Mouse (Mus musculus): ENCODE results near the gene Ep400. TPM values are rescaled to one million over a fixed set of nuclear protein-coding genes. Genes with fewer than 3 reads are reported as not detected.

The Ep400 gene
- total and polyA plus RNA-seq, 2 experiments from 2014 or later: 38.5 to 67.2 TPM

- TF ChIP-seq CTCF (IDR thresholded peaks at IDR 0.05): no peak
- DNase-seq (ENCODE audit: low spot score) (no peak), ATAC-seq (ENCODE audit: low FRiP score) (peak; percentile 55; the same call in 1 of the 2 replicates)
- H3K9ac ChIP-seq (replicated peaks; ENCODE audit: low read length, poor library complexity, severe bottlenecking): peak overlapping the region; percentile 72
- H3K4me1 ChIP-seq (ENCODE audit: insufficient read depth, low read length): no peaks in the 10 kb centered on the region; the same call in 1 of the 2 replicates
- 57% methylated on average over 10 of the region's 10 CpGs for WGBS
- peak overlapping the region; percentile 74 for H3K4me3 ChIP-seq (ENCODE audit: low read depth, low read length)
- no peaks in the 10 kb centered on the region for H3K9me3 ChIP-seq (ENCODE audit: low read length)
- no peaks in the 10 kb centered on the region for H3K27me3 ChIP-seq (ENCODE audit: insufficient read depth, low read length)
- no peak overlapping the region for H3K27ac ChIP-seq (ENCODE audit: low read depth, low read length)
- H3K4me2 ChIP-seq (ENCODE audit: low read depth, low read length, poor library complexity, severe bottlenecking): peak overlapping the region; percentile 91
- peaks cover 19% of the 10 kb centered on the region for H3K36me3 ChIP-seq (ENCODE audit: insufficient read depth, low read length)
Observed at GRCm38 (mm10) chr5:110780761-110781528, 10.4 kb upstream of the Ep400 start.

- no peak for TF ChIP-seq CTCF (IDR thresholded peaks at IDR 0.05)
- Histone ChIP-seq H3K36me3 (ENCODE audit: insufficient read depth, low read length) (peaks cover 17% of the 10 kb centered on the region), H3K4me3 (ENCODE audit: low read depth, low read length) (peak within 1 kb of the TSS; percentile 74), H3K9me3 (ENCODE audit: low read length) (no peaks in the 10 kb centered on the region), H3K9ac (replicated peaks; ENCODE audit: low read length, poor library complexity, severe bottlenecking) (peak within 1 kb of the TSS; percentile 72), H3K27ac (ENCODE audit: low read depth, low read length) (no peak within 1 kb of the TSS), H3K27me3 (ENCODE audit: insufficient read depth, low read length) (no peaks in the 10 kb centered on the region), H3K4me2 (ENCODE audit: low read depth, low read length, poor library complexity, severe bottlenecking) (peak within 1 kb of the TSS; percentile 91), H3K4me1 (ENCODE audit: insufficient read depth, low read length) (no peaks in the 10 kb centered on the region; the same call in 1 of the 2 replicates)
- ATAC-seq (ENCODE audit: low FRiP score) (peak; percentile 83), DNase-seq (ENCODE audit: low spot score) (peak; percentile 93)
- WGBS: under 1% methylated on average over 57 of the region's 57 CpGs
Observed at GRCm38 (mm10) chr5:110779998-110780760, 9.7 kb upstream of the Ep400 start, which contains the start of gene Pus1. Pus1 (minus strand) TSS chr5:110780659.

GRCm38 (mm10) chr5:110779276-110779997 is 8.9 kb upstream of the Ep400 start:
- Histone ChIP-seq H3K36me3 (ENCODE audit: insufficient read depth, low read length) (peaks cover 21% of the 10 kb centered on the region), H3K4me2 (ENCODE audit: low read depth, low read length, poor library complexity, severe bottlenecking) (peak overlapping the region; percentile 91), H3K4me1 (ENCODE audit: insufficient read depth, low read length) (no peaks in the 10 kb centered on the region; the same call in 1 of the 2 replicates), H3K9ac (replicated peaks; ENCODE audit: low read length, poor library complexity, severe bottlenecking) (peak overlapping the region; percentile 72), H3K27me3 (ENCODE audit: insufficient read depth, low read length) (no peaks in the 10 kb centered on the region), H3K4me3 (ENCODE audit: low read depth, low read length) (peak overlapping the region; percentile 74), H3K9me3 (ENCODE audit: low read length) (no peaks in the 10 kb centered on the region), H3K27ac (ENCODE audit: low read depth, low read length) (no peak overlapping the region)
- no peak for TF ChIP-seq CTCF (IDR thresholded peaks at IDR 0.05)
- DNase-seq (ENCODE audit: low spot score): no peak
- 24% methylated on average over 15 of the region's 15 CpGs for WGBS
- no peak for ATAC-seq (ENCODE audit: low FRiP score)

GRCm38 (mm10) chr5:110778263-110778662 is 7.7 kb upstream of the Ep400 start:
- H3K4me1 ChIP-seq (ENCODE audit: insufficient read depth, low read length): no peaks in the 10 kb centered on the region; the same call in 1 of the 2 replicates
- no peak for ATAC-seq (ENCODE audit: low FRiP score)
- no peaks in the 10 kb centered on the region for H3K27me3 ChIP-seq (ENCODE audit: insufficient read depth, low read length)
- no peak overlapping the region for H3K9ac ChIP-seq (replicated peaks; ENCODE audit: low read length, poor library complexity, severe bottlenecking)
- H3K27ac ChIP-seq (ENCODE audit: low read depth, low read length): no peak overlapping the region
- H3K36me3 ChIP-seq (ENCODE audit: insufficient read depth, low read length): peaks cover 25% of the 10 kb centered on the region
- H3K9me3 ChIP-seq (ENCODE audit: low read length): no peaks in the 10 kb centered on the region
- 87% methylated on average over 12 of the region's 12 CpGs for WGBS
- H3K4me3 ChIP-seq (ENCODE audit: low read depth, low read length): no peak overlapping the region
- TF ChIP-seq CTCF (IDR thresholded peaks at IDR 0.05): no peak
- H3K4me2 ChIP-seq (ENCODE audit: low read depth, low read length, poor library complexity, severe bottlenecking): no peak overlapping the region
- no peak for DNase-seq (ENCODE audit: low spot score)

GRCm38 (mm10) chr5:110776141-110776540 is 5.6 kb upstream of the Ep400 start:
- no peak overlapping the region for H3K4me3 ChIP-seq (ENCODE audit: low read depth, low read length)
- 96% methylated on average over 2 of the region's 2 CpGs for WGBS
- no peak for ATAC-seq (ENCODE audit: low FRiP score)

More at GRCm38 (mm10) chr5:110776141-110776540, 5.6 kb upstream of the Ep400 start:
- no peak overlapping the region for H3K27ac ChIP-seq (ENCODE audit: low read depth, low read length)
- H3K27me3 ChIP-seq (ENCODE audit: insufficient read depth, low read length): no peaks in the 10 kb centered on the region
- H3K4me2 ChIP-seq (ENCODE audit: low read depth, low read length, poor library complexity, severe bottlenecking): no peak overlapping the region
- DNase-seq (ENCODE audit: low spot score): no peak
- H3K4me1 ChIP-seq (ENCODE audit: insufficient read depth, low read length): no peaks in the 10 kb centered on the region; the same call in 1 of the 2 replicates
- no peak for TF ChIP-seq CTCF (IDR thresholded peaks at IDR 0.05)
- H3K9me3 ChIP-seq (ENCODE audit: low read length): no peaks in the 10 kb centered on the region
- H3K9ac ChIP-seq (replicated peaks; ENCODE audit: low read length, poor library complexity, severe bottlenecking): no peak overlapping the region
- peaks cover 28% of the 10 kb centered on the region for H3K36me3 ChIP-seq (ENCODE audit: insufficient read depth, low read length)
